ENCODE assay signal across 8 mouse cellular contexts in the genomic region with DNA sequence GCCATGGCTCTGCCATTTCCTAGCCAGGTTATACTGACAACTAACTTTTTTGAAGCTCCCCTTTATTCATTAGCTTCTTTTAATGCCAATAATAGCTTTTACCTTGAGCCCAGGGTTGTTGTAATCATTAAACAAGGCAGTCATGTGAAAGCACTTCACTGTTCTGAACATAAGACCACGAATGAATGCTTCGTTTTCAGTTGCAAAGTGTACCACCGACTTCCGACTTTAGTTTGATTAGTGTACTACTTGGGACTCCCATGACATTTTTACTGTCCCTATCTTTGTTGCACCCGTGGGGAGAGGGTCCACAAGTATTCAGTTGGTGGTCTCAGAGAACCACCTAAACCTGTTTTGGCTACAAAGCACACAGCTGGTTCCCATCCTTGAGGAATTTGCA. TPM values are rescaled to one million over a fixed set of nuclear protein-coding genes. Genes with fewer than 3 reads are reported as not detected.
DNase-seq lines count a peak whose midpoint lies in the region; ATAC-seq and TF ChIP-seq lines count a peak whose summit lies in the region.

No protein-coding gene starts in this region.

- H3K27ac ChIP-seq in lung, embryonic 16.5 days (ENCODE audit: low read length): peak overlapping the region; percentile 99; the same call in 1 of the 2 replicates
- no peak overlapping the region for H3K27ac ChIP-seq in hindbrain, embryonic 16.5 days (ENCODE audit: low read depth, low read length)
- H3K27ac ChIP-seq in limb, embryonic 15.5 days: peak overlapping the region; percentile 100; the same call in 1 of the 2 replicates
- no peak overlapping the region for H3K27ac ChIP-seq in stomach, embryonic 16.5 days (ENCODE audit: low read length)
- H3K27ac ChIP-seq in thymus, adult 2 months (ENCODE audit: control insufficient read depth, insufficient read depth, low read length): no peak overlapping the region

- 32% methylated on average over 5 of the region's 5 CpGs for WGBS in lung, embryonic 16.5 days
- 34% methylated on average over 5 of the region's 5 CpGs for WGBS in hindbrain, embryonic 16.5 days
- 27% methylated on average over 5 of the region's 5 CpGs for WGBS in limb, embryonic 15.5 days
- WGBS in stomach, embryonic 16.5 days: 29% methylated on average over 5 of the region's 5 CpGs
- WGBS in thymus, adult 2 months: 72% methylated on average over 5 of the region's 5 CpGs

- H3K4me1 ChIP-seq in lung, embryonic 16.5 days (replicated peaks; ENCODE audit: control insufficient read depth, insufficient read depth, low read length): peaks cover 19% of the 10 kb centered on the region
- H3K4me1 ChIP-seq in hindbrain, embryonic 16.5 days (ENCODE audit: control insufficient read depth, insufficient read depth, low read depth, low read length): peaks cover 21% of the 10 kb centered on the region
- H3K4me1 ChIP-seq in limb, embryonic 15.5 days: peaks cover 20% of the 10 kb centered on the region
- peaks cover 18% of the 10 kb centered on the region for H3K4me1 ChIP-seq in stomach, embryonic 16.5 days (ENCODE audit: control insufficient read depth, insufficient read depth, low read length)
- H3K4me1 ChIP-seq in thymus, adult 2 months (replicated peaks; ENCODE audit: control insufficient read depth, insufficient read depth, low read length): peaks cover 2% of the 10 kb centered on the region; the same call in 1 of the 2 replicates

- no peaks in the 10 kb centered on the region for H3K27me3 ChIP-seq in lung, embryonic 16.5 days (ENCODE audit: control insufficient read depth, insufficient read depth, low read depth, low read length)
- H3K27me3 ChIP-seq in hindbrain, embryonic 16.5 days (replicated peaks; ENCODE audit: control insufficient read depth, insufficient read depth, low read length): no peaks in the 10 kb centered on the region
- no peaks in the 10 kb centered on the region for H3K27me3 ChIP-seq in limb, embryonic 15.5 days
- H3K27me3 ChIP-seq in stomach, embryonic 16.5 days (ENCODE audit: control insufficient read depth, insufficient read depth, low read length): no peaks in the 10 kb centered on the region
- H3K27me3 ChIP-seq in thymus, adult 2 months (ENCODE audit: control insufficient read depth, insufficient read depth, low read length): no peaks in the 10 kb centered on the region

- no peak for ATAC-seq in lung, embryonic 16.5 days (ENCODE audit: low read depth)
- ATAC-seq in hindbrain, embryonic 16.5 days: no peak
- ATAC-seq in limb, embryonic 15.5 days (ENCODE audit: insufficient number of reproducible peaks, low FRiP score, low TSS enrichment, low read depth): no peak
- no peak for ATAC-seq in stomach, embryonic 16.5 days (ENCODE audit: insufficient read depth, low FRiP score)

- no peaks in the 10 kb centered on the region for H3K9me3 ChIP-seq in lung, embryonic 16.5 days (ENCODE audit: control insufficient read depth, low read length)
- no peaks in the 10 kb centered on the region for H3K9me3 ChIP-seq in hindbrain, embryonic 16.5 days (ENCODE audit: control insufficient read depth, low read length)
- no peaks in the 10 kb centered on the region for H3K9me3 ChIP-seq in limb, embryonic 15.5 days
- no peaks in the 10 kb centered on the region for H3K9me3 ChIP-seq in stomach, embryonic 16.5 days (replicated peaks; ENCODE audit: control insufficient read depth, low read length)

- H3K9ac ChIP-seq in lung, embryonic 16.5 days (ENCODE audit: low read length): peak overlapping the region; percentile 99
- H3K9ac ChIP-seq in hindbrain, embryonic 16.5 days (ENCODE audit: low read depth, low read length): no peak overlapping the region
- H3K9ac ChIP-seq in limb, embryonic 15.5 days: no peak overlapping the region
- H3K9ac ChIP-seq in stomach, embryonic 16.5 days (ENCODE audit: low read length): peak overlapping the region; percentile 99; the same call in 1 of the 2 replicates

- peak overlapping the region; percentile 72 for H3K4me2 ChIP-seq in lung, embryonic 16.5 days (ENCODE audit: low read depth, low read length)
- peak overlapping the region; percentile 68 for H3K4me2 ChIP-seq in hindbrain, embryonic 16.5 days (ENCODE audit: low read length)
- peak overlapping the region; percentile 53 for H3K4me2 ChIP-seq in limb, embryonic 15.5 days
- H3K4me2 ChIP-seq in stomach, embryonic 16.5 days (ENCODE audit: low read depth, low read length): peak overlapping the region; percentile 72; the same call in 1 of the 2 replicates

- peak overlapping the region; percentile 91 for H3K4me3 ChIP-seq in lung, embryonic 16.5 days (ENCODE audit: low read length)
- no peak overlapping the region for H3K4me3 ChIP-seq in hindbrain, embryonic 16.5 days (ENCODE audit: low read length)
- peak overlapping the region; percentile 93; the same call in 1 of the 2 replicates for H3K4me3 ChIP-seq in limb, embryonic 15.5 days
- peak overlapping the region; percentile 97; the same call in 1 of the 2 replicates for H3K4me3 ChIP-seq in stomach, embryonic 16.5 days (replicated peaks; ENCODE audit: low read length)
- no peak overlapping the region for H3K4me3 ChIP-seq in thymus, adult 2 months (ENCODE audit: control insufficient read depth, insufficient read depth, low read length)

- no peak for DNase-seq in lung, postnatal 36 days
- no peak for DNase-seq in embryo, embryonic 9.5 days (ENCODE audit: extremely low spot score)
- no peak for DNase-seq in thymus, adult 2 months
- DNase-seq in adrenal gland, postnatal 4 days (ENCODE audit: low spot score in 2 of 2): no peak

- TF ChIP-seq POLR2A in thymus, adult 2 months (IDR thresholded peaks at IDR 0.05; ENCODE audit: control insufficient read depth, extremely low read depth, insufficient read depth, low read length, poor library complexity): no peak

- no peak for TF ChIP-seq CTCF in thymus, adult 2 months (IDR thresholded peaks at IDR 0.05; ENCODE audit: borderline replicate concordance, control insufficient read depth, extremely low read depth, insufficient read depth, low read length, poor library complexity)

- no peaks in the 10 kb centered on the region for H3K36me3 ChIP-seq in lung, embryonic 16.5 days (ENCODE audit: control insufficient read depth, insufficient read depth, low read length)
- no peaks in the 10 kb centered on the region for H3K36me3 ChIP-seq in hindbrain, embryonic 16.5 days (ENCODE audit: control insufficient read depth, insufficient read depth, low read length)
- no peaks in the 10 kb centered on the region for H3K36me3 ChIP-seq in limb, embryonic 15.5 days
- no peaks in the 10 kb centered on the region for H3K36me3 ChIP-seq in stomach, embryonic 16.5 days (ENCODE audit: control insufficient read depth, insufficient read depth, low read length)
- no peaks in the 10 kb centered on the region for H3K36me3 ChIP-seq in thymus, adult 2 months (ENCODE audit: control insufficient read depth, insufficient read depth, low read length)

RNA-seq across cellular contexts. Expression of a gene that starts 0.3 kb away (rescaled TPM):
- polyA plus RNA-seq in lung, embryonic 16.5 days (2015; fragmentation: Nextera tagmentation; extraction: Ambion mirVana): 105 and 115 TPM in 2 replicates
- 70.7 and 71.5 TPM in 2 replicates for polyA plus RNA-seq in hindbrain, embryonic 16.5 days (2015; fragmentation: Nextera tagmentation; extraction: Ambion mirVana)
- 108 and 111 TPM in 2 replicates for polyA plus RNA-seq in limb, embryonic 15.5 days (2015; fragmentation: Nextera tagmentation; extraction: Ambion mirVana)
- polyA plus RNA-seq in stomach, embryonic 16.5 days (2015; fragmentation: Nextera tagmentation; extraction: Ambion mirVana): 74.0 and 81.4 TPM in 2 replicates
- 19.9 and 20.4 TPM in 2 replicates for polyA plus RNA-seq in thymus, adult 2 months (2012; rRNA removed)
- 100 to 1,000 TPM; 133 to 137 TPM for total RNA-seq in adrenal gland, postnatal 4 days (2021)

Comparison
In these comparisons a context has a peak if more than half of its experiments do, and no peak if none do; other contexts are left out.
1. H3K27ac ChIP-seq: peak in lung, embryonic 16.5 days (single experiment) and limb, embryonic 15.5 days (single experiment); none in hindbrain, embryonic 16.5 days (single experiment), stomach, embryonic 16.5 days (single experiment) and thymus, adult 2 months (single experiment).
2. H3K4me3 ChIP-seq: peak in lung, embryonic 16.5 days (single experiment), limb, embryonic 15.5 days (single experiment) and stomach, embryonic 16.5 days (single experiment); none in hindbrain, embryonic 16.5 days (single experiment) and thymus, adult 2 months (single experiment).
3. H3K9ac ChIP-seq: peak in lung, embryonic 16.5 days (single experiment) and stomach, embryonic 16.5 days (single experiment); none in hindbrain, embryonic 16.5 days (single experiment) and limb, embryonic 15.5 days (single experiment).
4. Peak in every context shown above with its lines, with median percentiles within 50 percentile points of each other: H3K4me2 ChIP-seq.